Mouse (Mus musculus) cortical plate, adult 2 months (tissue): ENCODE data around the gene Cpsf4.

Experiments
- CTCF ChIP-seq: fragments of 200-500 bp; IDR thresholded peaks from 2 replicates; pipeline ENCODE4 v1.5.1; 2011; ENCODE audit warnings: mild to moderate bottlenecking, control low read depth, low read length; ENCODE audit not compliant: insufficient read depth; ENCODE audit errors: extremely low read depth
- POLR2A ChIP-seq: fragments of 200-500 bp; IDR thresholded peaks from 2 replicates; pipeline ENCODE4 v1.6.1; 2011; ENCODE audit warnings: mild to moderate bottlenecking, low read length, control low read depth; ENCODE audit not compliant: insufficient read depth; ENCODE audit errors: extremely low read depth

DNA sequence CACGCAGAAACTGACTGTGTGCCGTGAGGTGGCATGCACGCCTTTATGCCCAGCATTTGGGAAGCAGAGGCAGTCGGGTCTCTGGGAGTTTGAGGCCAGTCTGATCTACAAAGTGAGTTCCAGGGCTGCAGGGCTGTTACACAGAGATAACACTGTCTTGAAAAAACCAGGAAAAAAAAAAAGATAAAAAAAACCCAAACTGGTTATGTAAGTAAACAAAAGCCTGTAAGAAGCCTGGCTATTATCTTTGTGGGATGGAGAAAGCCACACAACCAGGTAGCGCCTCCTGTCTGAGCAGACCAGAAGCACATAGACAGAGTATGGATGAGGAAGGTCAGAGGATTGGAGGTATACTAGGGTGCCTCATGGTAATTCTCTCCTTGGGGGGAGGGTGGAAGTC, 14.3 kb upstream of the Cpsf4 start:
- no peak for TF ChIP-seq CTCF
- no peak for TF ChIP-seq POLR2A
